Mouse (Mus musculus): ENCODE results near the gene Zfp655. TPM values are rescaled to one million over a fixed set of nuclear protein-coding genes. Genes with fewer than 3 reads are reported as not detected.
"Not testable (repeated sequence)": the region's sequence is repeated elsewhere in the genome, so short reads cannot be mapped to it uniquely, and the experiment has no call there.

The Zfp655 gene
- 30.0 and 31.5 TPM in 2 replicates for polyA plus RNA-seq (2012; rRNA removed)

GRCm38 (mm10) chr5:145231367-145231871 is at the start of gene Zfp655:
TSS of gene Zfp655 (plus strand) at chr5:145231715.
- peak; percentile 96 for DNase-seq (ENCODE audit: low spot score)

GRCm38 (mm10) chr5:145185244-145185643 is 46.3 kb upstream of the Zfp655 start:
- DNase-seq (ENCODE audit: low spot score): no peak

GRCm38 (mm10) chr5:145189416-145189815 is 42.1 kb upstream of the Zfp655 start:
- DNase-seq (ENCODE audit: low spot score): no peak

GRCm38 (mm10) chr5:145190373-145190772 is 41.1 kb upstream of the Zfp655 start:
- no peak for DNase-seq (ENCODE audit: low spot score)

- peak; percentile 80 for DNase-seq (ENCODE audit: low spot score)
Observed at GRCm38 (mm10) chr5:145190875-145191798, 40.4 kb upstream of the Zfp655 start.

GRCm38 (mm10) chr5:145191962-145192361 is 39.6 kb upstream of the Zfp655 start, which contains the start of gene Atp5j2:
TSS of gene Atp5j2 (minus strand) at chr5:145192062.
- no peak for DNase-seq (ENCODE audit: low spot score)

- no peak for DNase-seq (ENCODE audit: low spot score)
Observed at GRCm38 (mm10) chr5:145200387-145200786, 31.1 kb upstream of the Zfp655 start.

- DNase-seq (ENCODE audit: low spot score): peak; percentile 47
Observed at GRCm38 (mm10) chr5:145201321-145201991, 30.1 kb upstream of the Zfp655 start, which contains the start of gene Zkscan14. TSS of gene Zkscan14 (minus strand) at chr5:145201868.

GRCm38 (mm10) chr5:145202446-145202845 is 29.1 kb upstream of the Zfp655 start:
- DNase-seq (ENCODE audit: low spot score): no peak

GRCm38 (mm10) chr5:145203936-145204691 is 27.4 kb upstream of the Zfp655 start, which contains the start of gene Zkscan5:
TSS of gene Zkscan5 (plus strand) at chr5:145204562.
- DNase-seq (ENCODE audit: low spot score): peak; percentile 85

- DNase-seq (ENCODE audit: low spot score): no peak
Observed at GRCm38 (mm10) chr5:145205041-145205440, 26.5 kb upstream of the Zfp655 start.

GRCm38 (mm10) chr5:145207385-145207784 is 24.1 kb upstream of the Zfp655 start:
- DNase-seq (ENCODE audit: low spot score): no peak

GRCm38 (mm10) chr5:145207954-145208353 is 23.6 kb upstream of the Zfp655 start:
- no peak for DNase-seq (ENCODE audit: low spot score)

GRCm38 (mm10) chr5:145208391-145208790 is 23.1 kb upstream of the Zfp655 start:
- DNase-seq (ENCODE audit: low spot score): not testable (repeated sequence)

- no peak for DNase-seq (ENCODE audit: low spot score)
Observed at GRCm38 (mm10) chr5:145211340-145211739, 20.2 kb upstream of the Zfp655 start.

GRCm38 (mm10) chr5:145212216-145212615 is 19.3 kb upstream of the Zfp655 start:
- DNase-seq (ENCODE audit: low spot score): no peak

GRCm38 (mm10) chr5:145213505-145213904 is 18.0 kb upstream of the Zfp655 start:
- DNase-seq (ENCODE audit: low spot score): no peak

GRCm38 (mm10) chr5:145214679-145215078 is 16.8 kb upstream of the Zfp655 start:
- no peak for DNase-seq (ENCODE audit: low spot score)

- no peak for DNase-seq (ENCODE audit: low spot score)
Observed at GRCm38 (mm10) chr5:145217746-145218145, 13.8 kb upstream of the Zfp655 start.

- DNase-seq (ENCODE audit: low spot score): no peak
Observed at GRCm38 (mm10) chr5:145218206-145218605, 13.3 kb upstream of the Zfp655 start.

- no peak for DNase-seq (ENCODE audit: low spot score)
Observed at GRCm38 (mm10) chr5:145218671-145219070, 12.8 kb upstream of the Zfp655 start.

GRCm38 (mm10) chr5:145219981-145220380 is 11.5 kb upstream of the Zfp655 start:
- no peak for DNase-seq (ENCODE audit: low spot score)

All from urinary bladder, adult 2 months (tissue).